Mouse (Mus musculus) thymus, postnatal 0 days (tissue): ENCODE measurements around the gene Htr3b. TPM values are rescaled to one million over a fixed set of nuclear protein-coding genes. Genes with fewer than 3 reads are reported as not detected.

Experiments used
- DNase-seq: peaks from one replicate; pipeline ENCODE4 v3.0.0-alpha.2; 2015; ENCODE audit warnings: low spot score
- polyA plus RNA-seq: library from polyadenylated mRNA; unstranded; fragments of >200 nt; fragmentation: Nextera tagmentation; extraction: Ambion mirVana; gene quantifications from 2 replicates; pipeline ENCODE4 v1.2.1, GENCODE M21; 2015

Gene Htr3b
- polyA plus RNA-seq, 1 experiment from 2014 or later: not detected

- DNase-seq: no peak
These were observed 36.0 kb downstream of the Htr3b start for GRCm38 (mm10) chr9:48928781-48929180.

- no peak for DNase-seq
These were observed 48.6 kb downstream of the Htr3b start for GRCm38 (mm10) chr9:48916011-48916788.

- no peak for DNase-seq
These were observed 53.8 kb downstream of the Htr3b start, which contains the start of gene Htr3a for GRCm38 (mm10) chr9:48910885-48911537. TSS of gene Htr3a (minus strand) at chr9:48911099.

- no peak for DNase-seq
These were observed 60.4 kb downstream of the Htr3b start for GRCm38 (mm10) chr9:48904421-48904820.

GRCm38 (mm10) chr9:48903766-48904165 is 61.0 kb downstream of the Htr3b start:
- no peak for DNase-seq

- peak; percentile 30 for DNase-seq
These were observed 66.2 kb downstream of the Htr3b start for GRCm38 (mm10) chr9:48898551-48898950.

GRCm38 (mm10) chr9:48895819-48896536 is 68.8 kb downstream of the Htr3b start:
- DNase-seq: no peak

GRCm38 (mm10) chr9:48894755-48895154 is 70.0 kb downstream of the Htr3b start:
- no peak for DNase-seq

- peak; percentile 71 for DNase-seq
These were observed 70.8 kb downstream of the Htr3b start for GRCm38 (mm10) chr9:48893986-48894385.

- no peak for DNase-seq
These were observed 75.7 kb downstream of the Htr3b start for GRCm38 (mm10) chr9:48889093-48889492.

Other genes with a start within 250 kb of the Htr3b start
- 1.4 and 1.6 TPM in 2 replicates for gene Zbtb16, start 128.8 kb downstream of the Htr3b start, polyA plus RNA-seq
- 0.12 and 0.22 TPM in 2 replicates for gene Htr3a, start 53.9 kb downstream of the Htr3b start, polyA plus RNA-seq
- gene Usp28, start 20.4 kb upstream of the Htr3b start, polyA plus RNA-seq: 11.2 and 11.4 TPM in 2 replicates
- 39.3 and 40.5 TPM in 2 replicates for gene Zw10, start 90.6 kb upstream of the Htr3b start, polyA plus RNA-seq
- 0.10 TPM in 1 of 2 replicates, not detected in the other for gene Tmprss5, start 116.3 kb upstream of the Htr3b start, polyA plus RNA-seq